Mouse (Mus musculus) hindbrain, embryonic 12.5 days (tissue): ENCODE results near the gene Aspdh. TPM values are rescaled to one million over a fixed set of nuclear protein-coding genes. Genes with fewer than 3 reads are reported as not detected.
A peak's percentile ranks its signal among the peaks of the same experiment; 100 is the strongest.

ENCODE experiments used
- ATAC-seq: fragments of 200-750 bp; cut with Nextera tagmentation; 2 replicates; pipeline ENCODE4 v1.8.0; 2017; ENCODE audit warnings: moderate TSS enrichment; ENCODE audit not compliant: low FRiP score
- H3K27ac ChIP-seq: fragments of 300-500 bp; sonication (generic); 2 replicates; pipeline ENCODE4 v1.5.1; 2016; ENCODE audit warnings: mild to moderate bottlenecking
- H3K27me3 ChIP-seq: fragments of 300-500 bp; sonication (generic); 2 replicates; pipeline ENCODE4 v1.6.1; 2016; ENCODE audit warnings: mild to moderate bottlenecking
- H3K36me3 ChIP-seq: fragments of 300-500 bp; sonication (generic); 2 replicates; pipeline ENCODE4 v1.6.1; 2016; ENCODE audit warnings: mild to moderate bottlenecking
- H3K4me1 ChIP-seq: fragments of 300-500 bp; sonication (generic); 2 replicates; pipeline ENCODE4 v1.6.1; 2016
- H3K4me2 ChIP-seq: fragments of 300-500 bp; sonication (generic); replicated peaks from 2 replicates; pipeline ENCODE4 v1.6.1; 2016; ENCODE audit warnings: mild to moderate bottlenecking
- H3K4me3 ChIP-seq: fragments of 300-500 bp; sonication (generic); 2 replicates; pipeline ENCODE4 v1.5.1; 2016; ENCODE audit warnings: mild to moderate bottlenecking
- H3K9ac ChIP-seq: fragments of 300-500 bp; sonication (generic); 2 replicates; pipeline ENCODE4 v1.6.1; 2016; ENCODE audit warnings: mild to moderate bottlenecking, moderate library complexity
- H3K9me3 ChIP-seq: fragments of 300-500 bp; sonication (generic); replicated peaks from 2 replicates; pipeline ENCODE4 v1.6.1; 2016; ENCODE audit warnings: mild to moderate bottlenecking
- WGBS: fragments of 180-500 bp; shearing (Covaris S2); methylation state at CpG from one replicate; pipeline ENCODE4 v1.1.7; 2016; 5-methylcytosine and 5-hydroxymethylcytosine counted together
- polyA plus RNA-seq: library from polyadenylated mRNA; unstranded; fragments of >200 nt; fragmentation: Nextera tagmentation; extraction: Ambion mirVana; gene quantifications from 2 replicates; pipeline ENCODE4 v1.2.1, GENCODE M21; 2016

Aspdh gene
- polyA plus RNA-seq, 1 experiment from 2014 or later, result 3.9 TPM

GRCm38 (mm10) chr7:44456302-44456701 is 8.9 kb upstream of the Aspdh start:
- no peak for ATAC-seq
- 91% methylated on average over 1 of the region's 1 CpGs for WGBS
- Histone ChIP-seq H3K36me3 (peaks cover 69% of the 10 kb centered on the region), H3K9me3 (no peaks in the 10 kb centered on the region), H3K4me3 (no peak overlapping the region), H3K4me2 (no peak overlapping the region), H3K27ac (no peak overlapping the region), H3K27me3 (peaks cover 18% of the 10 kb centered on the region), H3K4me1 (peaks cover 18% of the 10 kb centered on the region), H3K9ac (no peak overlapping the region)

- H3K4me2 ChIP-seq, result no peak overlapping the region
These were observed 5.1 kb upstream of the Aspdh start for GRCm38 (mm10) chr7:44460067-44460466.

GRCm38 (mm10) chr7:44460767-44461502 is 4.3 kb upstream of the Aspdh start:
- WGBS, result 79% methylated on average over 31 of the region's 31 CpGs
- Histone ChIP-seq H3K9ac (no peak overlapping the region), H3K4me3 (no peak overlapping the region), H3K9me3 (no peaks in the 10 kb centered on the region), H3K27ac (no peak overlapping the region), H3K36me3 (peaks cover 69% of the 10 kb centered on the region), H3K27me3 (peaks cover 34% of the 10 kb centered on the region), H3K4me1 (peaks cover 34% of the 10 kb centered on the region), H3K4me2 (no peak overlapping the region)
- ATAC-seq, result no peak

More at GRCm38 (mm10) chr7:44460067-44460466, 5.1 kb upstream of the Aspdh start:
- 79% methylated on average over 6 of the region's 6 CpGs for WGBS
- peaks cover 34% of the 10 kb centered on the region for H3K27me3 ChIP-seq
- H3K36me3 ChIP-seq, result peaks cover 77% of the 10 kb centered on the region
- H3K4me3 ChIP-seq, result no peak overlapping the region
- H3K9ac ChIP-seq, result no peak overlapping the region
- peaks cover 27% of the 10 kb centered on the region for H3K4me1 ChIP-seq
- no peaks in the 10 kb centered on the region for H3K9me3 ChIP-seq
- ATAC-seq, result no peak
- no peak overlapping the region for H3K27ac ChIP-seq

GRCm38 (mm10) chr7:44461503-44462217 is 3.5 kb upstream of the Aspdh start:
- no peaks in the 10 kb centered on the region for H3K9me3 ChIP-seq
- H3K27me3 ChIP-seq, result peaks cover 34% of the 10 kb centered on the region
- H3K4me1 ChIP-seq, result peaks cover 36% of the 10 kb centered on the region
- no peak overlapping the region for H3K27ac ChIP-seq
- H3K4me2 ChIP-seq, result peak overlapping the region; percentile 34; the same call in 1 of the 2 replicates
- H3K4me3 ChIP-seq, result 0 out of 2 replicates have a peak overlapping the region, but pooled peaks have one; percentile 13
- peaks cover 64% of the 10 kb centered on the region for H3K36me3 ChIP-seq
- WGBS, result 61% methylated on average over 57 of the region's 57 CpGs
- no peak for ATAC-seq
- no peak overlapping the region for H3K9ac ChIP-seq

- 22% methylated on average over 77 of the region's 77 CpGs for WGBS
- Histone ChIP-seq H3K4me1 (peaks cover 36% of the 10 kb centered on the region), H3K4me2 (peak overlapping the region; percentile 34), H3K9ac (no peak overlapping the region), H3K9me3 (no peaks in the 10 kb centered on the region), H3K27ac (no peak overlapping the region), H3K4me3 (peak overlapping the region; percentile 13; the same call in 1 of the 2 replicates), H3K36me3 (peaks cover 56% of the 10 kb centered on the region), H3K27me3 (peaks cover 34% of the 10 kb centered on the region)
- no peak for ATAC-seq
These were observed 2.8 kb upstream of the Aspdh start for GRCm38 (mm10) chr7:44462218-44463055.

- no peaks in the 10 kb centered on the region for H3K9me3 ChIP-seq
- peaks cover 50% of the 10 kb centered on the region for H3K36me3 ChIP-seq
- no peak overlapping the region for H3K9ac ChIP-seq
- WGBS, result 39% methylated on average over 8 of the region's 8 CpGs
- no peak for ATAC-seq
- H3K4me2 ChIP-seq, result no peak overlapping the region; the same call in 1 of the 2 replicates
- H3K4me3 ChIP-seq, result no peak overlapping the region
- H3K27me3 ChIP-seq, result peaks cover 34% of the 10 kb centered on the region
- peaks cover 36% of the 10 kb centered on the region for H3K4me1 ChIP-seq
- H3K27ac ChIP-seq, result no peak overlapping the region; the same call in 1 of the 2 replicates
These were observed 2.1 kb upstream of the Aspdh start for GRCm38 (mm10) chr7:44463056-44463425.

- Histone ChIP-seq H3K27ac (peak overlapping the region; percentile 64), H3K9me3 (no peaks in the 10 kb centered on the region), H3K9ac (0 out of 2 replicates have a peak overlapping the region, but pooled peaks have one; percentile 20), H3K4me1 (peaks cover 41% of the 10 kb centered on the region), H3K27me3 (peaks cover 34% of the 10 kb centered on the region), H3K4me3 (no peak overlapping the region), H3K36me3 (peaks cover 44% of the 10 kb centered on the region), H3K4me2 (no peak overlapping the region)
- WGBS, result 88% methylated on average over 10 of the region's 10 CpGs
- no peak for ATAC-seq
These were observed 1.5 kb upstream of the Aspdh start for GRCm38 (mm10) chr7:44463556-44464225.

- H3K4me1 ChIP-seq, result peaks cover 49% of the 10 kb centered on the region
- peak overlapping the region; percentile 23; the same call in 1 of the 2 replicates for H3K4me2 ChIP-seq
- ATAC-seq, result no peak
- no peaks in the 10 kb centered on the region for H3K9me3 ChIP-seq
- WGBS, result 20% methylated on average over 4 of the region's 4 CpGs
- H3K9ac ChIP-seq, result 0 out of 2 replicates have a peak overlapping the region, but pooled peaks have one; percentile 42
- no peak overlapping the region for H3K4me3 ChIP-seq
- peaks cover 37% of the 10 kb centered on the region for H3K36me3 ChIP-seq
- H3K27ac ChIP-seq, result peak overlapping the region; percentile 64
- peaks cover 32% of the 10 kb centered on the region for H3K27me3 ChIP-seq
These were observed 680 bp upstream of the Aspdh start for GRCm38 (mm10) chr7:44464511-44464910.

- H3K27ac ChIP-seq, result peak overlapping the region; percentile 64
- peaks cover 16% of the 10 kb centered on the region for H3K27me3 ChIP-seq
- no peak overlapping the region for H3K9ac ChIP-seq
- no peak overlapping the region for H3K4me3 ChIP-seq
- peaks cover 52% of the 10 kb centered on the region for H3K4me1 ChIP-seq
- no peak for ATAC-seq
- no peak overlapping the region for H3K4me2 ChIP-seq
- no peaks in the 10 kb centered on the region for H3K9me3 ChIP-seq
- peaks cover 27% of the 10 kb centered on the region for H3K36me3 ChIP-seq
- 77% methylated on average over 9 of the region's 10 CpGs for WGBS
These were observed 1.1 kb downstream of the Aspdh start for GRCm38 (mm10) chr7:44466006-44466887.

- ATAC-seq, result no peak
- H3K27me3 ChIP-seq, result peaks cover 10% of the 10 kb centered on the region
- no peak overlapping the region for H3K4me3 ChIP-seq
- peak overlapping the region; percentile 91 for H3K27ac ChIP-seq
- no peak overlapping the region for H3K9ac ChIP-seq
- no peaks in the 10 kb centered on the region for H3K9me3 ChIP-seq
- H3K36me3 ChIP-seq, result peaks cover 20% of the 10 kb centered on the region
- WGBS, result 87% methylated on average over 16 of the region's 16 CpGs
- peaks cover 54% of the 10 kb centered on the region for H3K4me1 ChIP-seq
- H3K4me2 ChIP-seq, result peak overlapping the region; percentile 71; the same call in 1 of the 2 replicates
These were observed 1.7 kb downstream of the Aspdh start for GRCm38 (mm10) chr7:44466888-44467311.
